Mouse (Mus musculus) heart, adult 18-20 months (tissue): ENCODE measurements around the gene Olfr706. TPM values are rescaled to one million over a fixed set of nuclear protein-coding genes. Genes with fewer than 3 reads are reported as not detected.
"Not testable (repeated sequence)": the region's sequence is repeated elsewhere in the genome, so short reads cannot be mapped to it uniquely, and the experiment has no call there.

Source experiments
- DNase-seq, 2 experiments: peaks; one replicate each; pipeline ENCODE4 v3.0.0; 2021 to 2022; ENCODE audit warnings: mixed read lengths in 1 of 2
- long read RNA-seq, 2 experiments: library from polyadenylated mRNA; stranded (forward); transcript quantifications; one replicate each; pipeline ENCODE4 v2.0.0; 2021
- total RNA-seq, 2 experiments: library from RNA; stranded (reverse); gene quantifications; 2 replicates each; pipeline ENCODE4 v1.2.3; 2021

Gene Olfr706
- total RNA-seq, result not detected
- long read RNA-seq, experiment 1, result 0 reads
- long read RNA-seq, experiment 2, result 0 reads

DNA sequence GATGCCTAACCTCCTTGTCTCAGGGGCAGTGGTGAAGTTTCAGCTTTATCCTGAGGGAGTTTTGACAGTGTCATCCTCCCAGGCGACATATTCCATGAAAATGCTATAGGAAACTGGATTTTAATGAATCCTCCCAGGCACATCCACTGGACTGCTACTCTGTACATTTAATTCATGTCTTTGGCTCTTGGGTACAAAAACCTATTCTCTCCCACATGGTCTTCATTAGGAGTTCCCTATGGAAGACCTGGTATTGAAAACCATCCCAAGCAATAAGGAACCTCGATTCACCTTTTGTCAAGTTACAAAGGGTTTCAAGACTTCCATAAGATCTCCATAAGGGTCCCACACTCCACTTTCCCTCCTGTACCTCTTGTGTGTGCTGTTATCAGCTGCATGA, at the start of gene Olfr706:
Gene Olfr706 (minus strand): TSS at position 101 of the 400 bp plus-strand sequence.
- no peak for DNase-seq

DNA sequence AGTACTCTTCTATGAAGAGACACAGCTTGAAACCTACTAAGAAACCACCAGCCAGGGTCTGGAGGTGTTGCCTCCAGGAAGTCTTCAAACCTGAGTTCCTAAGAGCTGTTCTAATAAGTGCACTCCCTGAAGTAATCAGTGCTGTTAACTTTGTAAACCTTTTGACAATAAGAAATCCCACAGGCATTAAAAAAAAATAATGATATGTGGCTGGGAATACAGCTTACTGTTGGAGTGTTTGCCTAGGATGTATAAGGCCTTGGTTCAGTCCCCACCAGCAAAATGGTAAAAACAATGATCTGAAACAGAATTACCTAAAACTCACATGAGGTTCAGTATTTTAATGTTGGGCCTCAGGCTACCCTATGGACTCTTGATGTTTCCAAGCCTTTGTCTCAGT, 44.2 kb upstream of the Olfr706 start, which contains the start of gene Olfr709-ps1:
Gene Olfr709-ps1 (minus strand): TSS at position 101 of the 400 bp plus-strand sequence.
- no peak for DNase-seq

DNA sequence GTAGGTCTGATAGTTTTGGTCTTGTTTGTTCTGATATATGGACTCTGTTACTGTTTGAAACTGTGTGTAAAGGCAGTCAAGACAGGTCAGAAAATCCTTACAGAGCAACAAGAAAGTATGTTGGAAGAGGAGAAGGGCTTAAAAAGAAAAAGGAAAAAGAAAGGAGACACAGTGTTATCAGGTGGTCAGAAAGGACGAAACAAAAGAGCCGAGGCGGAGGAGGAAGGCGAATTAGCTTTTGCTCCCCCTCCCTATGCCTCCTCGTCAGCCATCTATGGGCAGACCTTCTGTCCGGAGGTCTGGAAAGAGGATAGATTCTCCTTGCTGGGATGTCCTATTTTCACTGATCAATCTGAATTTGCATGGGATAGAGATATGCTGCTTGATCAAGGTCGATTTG, 33.0 kb upstream of the Olfr706 start:
- not testable (repeated sequence) for DNase-seq

DNA sequence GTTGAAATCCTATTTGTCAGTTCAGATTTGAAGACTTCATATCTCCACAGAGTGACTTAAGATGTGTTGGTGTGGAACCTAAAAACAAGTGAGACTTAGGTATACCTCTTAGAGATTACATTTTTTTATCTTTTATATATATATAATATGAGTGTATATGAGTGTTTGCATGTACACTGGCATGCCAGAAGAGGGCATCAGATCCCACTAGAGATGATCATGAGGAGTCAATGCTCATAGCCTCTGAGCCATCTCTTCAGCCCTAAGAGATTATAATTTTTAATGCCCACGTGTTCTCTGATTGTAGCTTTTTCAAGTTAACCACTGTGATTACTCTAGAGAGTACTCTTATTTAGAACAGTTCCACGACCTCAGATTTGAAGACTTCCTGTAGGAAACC, 19.7 kb upstream of the Olfr706 start, which contains the start of gene Olfr1532-ps1:
Gene Olfr1532-ps1 (plus strand): TSS at position 326 of the 400 bp plus-strand sequence.
- DNase-seq, result no peak

DNA sequence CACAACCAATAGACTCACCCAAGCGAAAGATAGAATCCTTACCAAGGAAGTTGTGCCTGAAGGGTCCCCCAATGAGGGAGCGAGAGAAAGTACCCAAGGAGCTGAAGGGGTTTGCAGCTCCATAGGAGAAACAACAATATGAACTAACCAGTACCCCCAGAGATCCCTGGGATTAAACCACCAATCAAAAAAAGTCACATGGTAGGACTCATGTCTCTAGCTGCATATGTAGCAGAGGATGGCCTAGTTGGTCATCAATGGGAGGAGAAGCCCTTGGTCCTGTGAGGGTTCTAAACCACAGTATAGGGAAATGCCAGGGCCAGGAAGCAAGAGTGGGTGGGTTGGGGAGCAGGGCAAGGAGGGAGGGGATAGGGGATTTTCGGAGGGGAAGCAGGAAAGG, 13.2 kb upstream of the Olfr706 start, which contains the start of gene Olfr707:
Gene Olfr707 (minus strand): TSS at position 101 of the 400 bp plus-strand sequence.
- DNase-seq, result not testable (repeated sequence)

DNA sequence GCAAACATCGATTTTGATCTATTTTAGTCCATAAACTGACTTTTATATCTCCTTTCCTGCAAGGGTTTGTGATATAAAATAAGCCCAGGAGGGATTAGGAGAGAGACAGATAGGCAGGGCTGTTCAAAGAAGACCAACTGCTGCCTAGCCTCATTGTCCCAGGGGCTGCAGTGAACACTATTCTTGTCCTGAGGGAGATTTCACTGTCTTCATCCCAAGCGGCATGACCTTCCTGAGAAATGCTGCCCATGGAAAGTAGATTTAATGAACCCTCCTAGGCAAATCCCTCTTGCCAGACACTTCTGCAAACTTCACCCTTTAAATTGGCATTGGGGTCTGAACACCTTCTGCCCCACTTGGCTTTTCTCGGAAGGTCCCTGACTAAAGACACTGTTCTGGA, 11.2 kb downstream of the Olfr706 start, which contains the start of gene Olfr705:
Gene Olfr705 (minus strand): TSS at position 101 of the 400 bp plus-strand sequence.
- no peak for DNase-seq

DNA sequence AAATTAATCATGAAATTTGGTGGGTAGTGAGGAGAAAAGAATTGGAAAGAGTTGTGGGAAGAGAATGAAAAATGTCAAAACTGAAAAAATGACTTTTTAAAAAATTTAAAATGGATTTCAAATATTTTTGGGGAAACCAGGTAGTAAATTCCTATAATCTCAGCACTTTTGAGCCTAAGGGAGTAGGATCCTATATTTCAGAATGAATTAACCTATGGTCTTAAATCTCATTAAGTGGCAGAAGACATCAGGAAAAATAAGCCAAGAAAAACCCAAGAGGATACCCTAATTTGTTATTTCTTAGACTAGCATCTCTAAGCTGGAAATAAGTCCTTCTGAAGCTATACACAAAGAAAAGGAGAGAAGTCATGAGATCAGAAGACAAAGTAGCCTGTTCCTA, 25.1 kb downstream of the Olfr706 start, which contains the start of gene Olfr704:
Gene Olfr704 (plus strand): TSS at position 301 of the 400 bp plus-strand sequence.
- no peak for DNase-seq

DNA sequence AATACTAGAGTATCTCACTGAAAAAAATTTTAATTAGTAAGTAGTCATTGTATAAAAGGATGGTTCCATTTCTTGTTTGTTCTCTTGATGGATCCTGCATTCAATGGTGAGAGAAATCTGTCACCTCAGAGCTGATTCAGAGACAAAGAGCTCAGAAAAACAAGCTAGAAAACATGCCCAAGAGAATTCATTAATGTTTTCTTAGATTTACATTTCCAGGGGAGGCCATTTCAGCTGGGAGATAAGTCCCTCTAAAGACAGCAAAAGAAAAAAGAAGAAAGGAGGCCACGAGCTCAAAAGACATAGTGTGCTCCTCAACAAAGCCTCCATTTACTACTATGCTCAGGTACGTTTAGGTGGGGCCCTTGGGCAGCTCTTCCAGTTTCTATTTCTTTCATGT, 44.9 kb downstream of the Olfr706 start, which contains the start of gene Olfr703:
Gene Olfr703 (plus strand): TSS at position 301 of the 400 bp plus-strand sequence.
- no peak for DNase-seq

DNA sequence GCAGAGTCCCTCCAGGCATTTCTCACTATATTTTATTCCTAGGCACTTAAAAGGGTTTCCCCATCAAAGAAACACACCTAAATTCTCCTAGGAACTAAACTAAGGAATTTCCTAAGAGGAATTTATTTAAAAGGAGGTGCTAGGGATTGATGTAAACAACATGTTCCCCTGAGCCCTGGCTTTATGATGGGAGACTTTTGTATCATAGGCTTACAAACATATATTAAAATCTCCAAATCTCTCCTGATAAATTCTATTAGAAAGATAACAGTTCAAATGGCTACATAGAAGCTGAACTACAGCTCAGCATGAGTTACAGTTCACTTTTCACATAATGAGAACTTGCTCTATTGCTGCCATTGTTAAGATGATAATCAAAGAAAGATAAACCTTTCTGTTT, 54.2 kb downstream of the Olfr706 start, which contains the start of gene Olfr702:
Gene Olfr702 (minus strand): TSS at position 101 of the 400 bp plus-strand sequence.
- no peak for DNase-seq

Other genes with a start within 250 kb of the Olfr706 start
- not detected for gene Olfr693, start 207.6 kb downstream of the Olfr706 start, total RNA-seq
- not detected for gene Olfr694, start 196.3 kb downstream of the Olfr706 start, total RNA-seq
- gene Olfr695, start 171.8 kb downstream of the Olfr706 start, total RNA-seq, result not detected
- gene Olfr697, start 145.7 kb downstream of the Olfr706 start, total RNA-seq, result not detected
- not detected for gene Olfr698, start 132.8 kb downstream of the Olfr706 start, total RNA-seq
- gene Olfr699, start 95.0 kb downstream of the Olfr706 start, total RNA-seq, result not detected
- gene Olfr700, start 79.3 kb downstream of the Olfr706 start, total RNA-seq, result not detected
- gene Olfr701, start 74.0 kb downstream of the Olfr706 start, total RNA-seq, result not detected
- not detected for gene Olfr702, start 54.3 kb downstream of the Olfr706 start, total RNA-seq
- not detected for gene Olfr703, start 44.8 kb downstream of the Olfr706 start, total RNA-seq
- not detected for gene Olfr704, start 25.0 kb downstream of the Olfr706 start, total RNA-seq
- gene Olfr705, start 11.3 kb downstream of the Olfr706 start, total RNA-seq, result not detected
- gene Olfr707, start 13.1 kb upstream of the Olfr706 start, total RNA-seq, result not detected
- gene Olfr1532-ps1, start 19.8 kb upstream of the Olfr706 start, total RNA-seq, result not detected
- gene Olfr709-ps1, start 44.1 kb upstream of the Olfr706 start, total RNA-seq, result not detected
- gene Olfr710, start 60.1 kb upstream of the Olfr706 start, total RNA-seq, result not detected
- not detected for gene Olfr6, start 75.8 kb upstream of the Olfr706 start, total RNA-seq
- gene Olfr711, start 87.3 kb upstream of the Olfr706 start, total RNA-seq, result not detected
- gene Olfr2, start 117.9 kb upstream of the Olfr706 start, total RNA-seq, result not detected
- not detected for gene Olfr713, start 143.0 kb upstream of the Olfr706 start, total RNA-seq
- not detected for gene Olfr714, start 182.8 kb upstream of the Olfr706 start, total RNA-seq
- not detected for gene Olfr17, start 205.1 kb upstream of the Olfr706 start, total RNA-seq
- not detected for gene Olfr715b, start 222.2 kb upstream of the Olfr706 start, total RNA-seq
- gene Olfr715, start 242.9 kb upstream of the Olfr706 start, total RNA-seq, result not detected